In the genomic region with DNA sequence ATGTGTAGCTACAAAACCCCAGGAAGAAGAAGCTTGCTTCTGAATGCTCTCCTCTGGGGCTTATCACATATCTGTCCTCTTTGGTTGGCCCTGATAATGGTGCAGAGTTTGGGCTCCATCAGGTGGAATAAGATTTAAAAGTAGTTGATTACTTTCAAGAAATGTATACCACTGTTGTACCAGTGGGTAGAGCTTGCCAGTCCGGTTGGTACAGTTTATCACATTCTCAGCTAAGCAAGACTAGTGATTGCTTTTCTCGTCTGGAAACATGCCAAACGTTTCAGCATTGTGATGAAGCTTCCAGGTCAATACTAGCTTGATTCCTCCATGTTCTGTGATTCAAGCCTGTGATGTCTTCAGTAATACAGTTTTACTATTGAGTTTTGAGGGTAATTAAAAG, we compare ENCODE assay signal across 18 mouse cellular contexts.
"Had no signal": no experiment of that assay in that cellular context is flagged by ENCODE, and none has a peak within 500 bp of the region (broad histone marks: within the 10 kb centered on the region; RNA-seq: fewer than 3 reads in every experiment).

No protein-coding gene starts in this region.

- DNase-seq: liver, embryonic 13.5 days; liver, postnatal 0 days; lung, adult 2 months; lung, postnatal 14 days; right cerebral cortex, postnatal 14 days; thymus, adult 2 months; thymus, postnatal 25 days; thymus, postnatal 4 days had no signal

- H3K27ac ChIP-seq: liver, embryonic 13.5 days; liver, embryonic 15.5 days; macrophage; midbrain, embryonic 13.5 days; midbrain, embryonic 15.5 days; neural tube, embryonic 12.5 days; stomach, embryonic 15.5 days; stomach, postnatal 0 days had no signal

- H3K9me3 ChIP-seq: liver, embryonic 13.5 days; liver, embryonic 15.5 days; megakaryocyte, embryonic 14.5 days; midbrain, embryonic 13.5 days; midbrain, embryonic 15.5 days; neural tube, embryonic 12.5 days; stomach, embryonic 15.5 days had no signal

- H3K4me3 ChIP-seq: liver, embryonic 13.5 days; liver, embryonic 15.5 days; megakaryocyte, embryonic 14.5 days; midbrain, embryonic 13.5 days; midbrain, embryonic 15.5 days; neural tube, embryonic 12.5 days; stomach, embryonic 15.5 days had no signal

- H3K4me2 ChIP-seq: liver, embryonic 11.5 days; liver, embryonic 13.5 days; liver, embryonic 15.5 days; midbrain, embryonic 11.5 days; midbrain, embryonic 13.5 days; midbrain, embryonic 15.5 days; neural tube, embryonic 12.5 days; stomach, embryonic 15.5 days had no signal

- H3K4me1 ChIP-seq: liver, embryonic 13.5 days; liver, embryonic 15.5 days; megakaryocyte, embryonic 14.5 days; midbrain, embryonic 13.5 days; midbrain, embryonic 15.5 days; neural tube, embryonic 12.5 days; stomach, embryonic 15.5 days had no signal

- H3K36me3 ChIP-seq: liver, embryonic 13.5 days; liver, embryonic 15.5 days; midbrain, embryonic 13.5 days; midbrain, embryonic 15.5 days; neural tube, embryonic 12.5 days; stomach, embryonic 15.5 days had no signal

- ATAC-seq: liver, postnatal 0 days; midbrain, embryonic 13.5 days; midbrain, embryonic 15.5 days had no signal

- H3K27me3 ChIP-seq: liver, embryonic 13.5 days; liver, embryonic 15.5 days; megakaryocyte, embryonic 14.5 days; midbrain, embryonic 13.5 days; midbrain, embryonic 15.5 days; neural tube, embryonic 12.5 days; stomach, embryonic 15.5 days had no signal

- H3K9ac ChIP-seq: liver, embryonic 13.5 days; liver, embryonic 15.5 days; liver, postnatal 0 days; midbrain, embryonic 13.5 days; midbrain, embryonic 15.5 days; neural tube, embryonic 12.5 days; stomach, embryonic 15.5 days had no signal
